Mouse (Mus musculus) limb, embryonic 14.5 days (tissue): ENCODE results near the gene Wdr19. TPM values are rescaled to one million over a fixed set of nuclear protein-coding genes. Genes with fewer than 3 reads are reported as not detected.
A peak's percentile ranks its signal among the peaks of the same experiment; 100 is the strongest.

Source experiments
- ATAC-seq: fragments of 200-750 bp; cut with Nextera tagmentation; 2 replicates; pipeline ENCODE4 v1.8.0; 2017; ENCODE audit warnings: low read depth, moderate number of reproducible peaks, moderate TSS enrichment; ENCODE audit not compliant: low FRiP score
- DNase-seq: peaks from one replicate; pipeline ENCODE4 v3.0.0-alpha.2; 2015; ENCODE audit warnings: low spot score
- H3K27ac ChIP-seq: fragments of 300-500 bp; sonication (generic); replicated peaks from 2 replicates; pipeline ENCODE4 v1.5.1; 2014; ENCODE audit warnings: low read depth, mild to moderate bottlenecking, low read length, moderate library complexity, mixed read lengths
- H3K27me3 ChIP-seq: fragments of 300-500 bp; sonication (generic); 2 replicates; pipeline ENCODE4 v1.6.1; 2014; ENCODE audit warnings: low read length, mixed read lengths; ENCODE audit not compliant: control insufficient read depth, insufficient read depth
- H3K36me3 ChIP-seq: fragments of 300-500 bp; sonication (generic); 2 replicates; pipeline ENCODE4 v1.6.1; 2014; ENCODE audit warnings: mild to moderate bottlenecking, low read length, moderate library complexity, mixed read lengths; ENCODE audit not compliant: control insufficient read depth, insufficient read depth
- H3K4me1 ChIP-seq: fragments of 300-500 bp; sonication (generic); 2 replicates; pipeline ENCODE4 v1.6.1; 2014; ENCODE audit warnings: antibody characterized with exemption, low read length, mixed read lengths; ENCODE audit not compliant: control insufficient read depth, insufficient read depth
- H3K4me2 ChIP-seq: fragments of 300-500 bp; sonication (generic); replicated peaks from 2 replicates; pipeline ENCODE4 v1.6.1; 2014; ENCODE audit warnings: low read depth, mild to moderate bottlenecking, low read length, moderate library complexity; ENCODE audit not compliant: severe bottlenecking
- H3K4me3 ChIP-seq: fragments of 300-500 bp; sonication (generic); replicated peaks from 2 replicates; pipeline ENCODE4 v1.5.1; 2014; ENCODE audit warnings: low read length
- H3K9ac ChIP-seq: fragments of 300-500 bp; sonication (generic); 2 replicates; pipeline ENCODE4 v1.6.1; 2014; ENCODE audit warnings: mild to moderate bottlenecking, low read depth, low read length, moderate library complexity; ENCODE audit not compliant: severe bottlenecking
- H3K9me3 ChIP-seq: fragments of 300-500 bp; sonication (generic); 2 replicates; pipeline ENCODE4 v1.6.1; 2016; ENCODE audit warnings: low read length; ENCODE audit not compliant: control insufficient read depth
- POLR2A ChIP-seq: fragments of 200-500 bp; IDR thresholded peaks from 2 replicates; pipeline ENCODE4 v1.8.0; 2012; ENCODE audit warnings: inconsistent platforms, mild to moderate bottlenecking, moderate library complexity, borderline replicate concordance; ENCODE audit not compliant: insufficient read depth, insufficient read length; ENCODE audit errors: extremely low read depth
- WGBS: fragments of 180-500 bp; shearing (Covaris S2); extraction: QIAGEN DNeasy Blood & Tissue Kit; methylation state at CpG from one replicate; pipeline ENCODE4 v1.1.7; 2014; 5-methylcytosine and 5-hydroxymethylcytosine counted together
- polyA plus RNA-seq, 2 experiments: library from polyadenylated mRNA; depleted of rRNA in 1 of 2; stranded (reverse) in 1 of 2; unstranded in 1 of 2; fragments of >200 nt; fragmentation: Nextera tagmentation in 1 of 2; extraction: Ambion mirVana in 1 of 2; gene quantifications; 2 replicates each; pipeline versions ENCODE4 v1.2.1 to v1.2.3; 2012 to 2014

The Wdr19 gene
- polyA plus RNA-seq, 2 experiments: 8.4 to 12.4 TPM

GRCm38 (mm10) chr5:65231289-65232003 is 31.9 kb downstream of the Wdr19 start:
- Histone ChIP-seq H3K4me1 (no peaks in the 10 kb centered on the region), H3K4me2 (no peak overlapping the region), H3K27ac (no peak overlapping the region), H3K27me3 (no peaks in the 10 kb centered on the region), H3K9ac (no peak overlapping the region), H3K9me3 (no peaks in the 10 kb centered on the region), H3K36me3 (peaks cover 19% of the 10 kb centered on the region), H3K4me3 (no peak overlapping the region)
- no peak for DNase-seq
- 52% methylated on average over 12 of the region's 12 CpGs for WGBS
- ATAC-seq: no peak
- TF ChIP-seq POLR2A: no peak

DNA sequence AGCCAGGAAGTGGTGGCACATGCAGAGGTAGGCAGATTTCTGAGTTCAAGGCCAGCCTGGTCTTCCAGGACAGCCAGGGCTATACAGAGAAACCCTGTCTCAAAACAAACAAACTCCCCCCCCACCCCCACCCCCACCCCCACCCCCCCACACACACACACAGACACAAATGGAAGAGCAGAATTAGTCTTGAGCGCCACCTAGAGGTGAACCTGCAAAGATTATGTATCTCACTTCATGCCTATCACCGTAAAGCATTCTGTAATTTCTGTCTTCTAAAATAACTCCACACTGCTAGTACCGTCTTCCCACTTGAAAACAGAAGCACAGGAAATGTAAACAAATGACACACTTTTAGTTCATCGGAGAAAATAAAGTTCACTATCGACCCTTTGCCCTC is 43.2 kb downstream of the Wdr19 start:
- TF ChIP-seq POLR2A: no peak
- H3K27ac ChIP-seq: no peak overlapping the region
- H3K27me3 ChIP-seq: no peaks in the 10 kb centered on the region
- H3K36me3 ChIP-seq: peaks cover 14% of the 10 kb centered on the region
- no peak overlapping the region for H3K4me3 ChIP-seq
- WGBS: 61% methylated on average over 5 of the region's 5 CpGs
- no peak for ATAC-seq
- peak; percentile 76 for DNase-seq
- H3K9me3 ChIP-seq: no peaks in the 10 kb centered on the region
- H3K4me2 ChIP-seq: no peak overlapping the region
- 0 out of 2 replicates have a peak, but pooled peaks cover 3% of the 10 kb centered on the region for H3K4me1 ChIP-seq
- H3K9ac ChIP-seq: no peak overlapping the region

- H3K9me3 ChIP-seq: no peaks in the 10 kb centered on the region
- peaks cover 11% of the 10 kb centered on the region for H3K36me3 ChIP-seq
- WGBS: 87% methylated on average over 3 of the region's 3 CpGs
- H3K27me3 ChIP-seq: no peaks in the 10 kb centered on the region
- no peaks in the 10 kb centered on the region for H3K4me1 ChIP-seq
- no peak overlapping the region for H3K27ac ChIP-seq
- DNase-seq (no peak), ATAC-seq (no peak)
- H3K9ac ChIP-seq: no peak overlapping the region
- no peak overlapping the region for H3K4me2 ChIP-seq
- no peak overlapping the region for H3K4me3 ChIP-seq
- TF ChIP-seq POLR2A: no peak
Measured at GRCm38 (mm10) chr5:65247296-65247695, 47.8 kb downstream of the Wdr19 start.

- Histone ChIP-seq H3K9me3 (no peaks in the 10 kb centered on the region), H3K4me1 (no peaks in the 10 kb centered on the region), H3K4me3 (no peak overlapping the region), H3K36me3 (peaks cover 14% of the 10 kb centered on the region), H3K27me3 (no peaks in the 10 kb centered on the region), H3K9ac (no peak overlapping the region), H3K27ac (no peak overlapping the region), H3K4me2 (no peak overlapping the region)
- ATAC-seq: no peak
- WGBS: 70% methylated on average over 7 of the region's 7 CpGs
- DNase-seq: no peak
- no peak for TF ChIP-seq POLR2A
Measured at GRCm38 (mm10) chr5:65250185-65250855, 50.8 kb downstream of the Wdr19 start.

- Histone ChIP-seq H3K4me2 (no peak overlapping the region), H3K36me3 (peaks cover 64% of the 10 kb centered on the region), H3K4me1 (no peaks in the 10 kb centered on the region), H3K9me3 (no peaks in the 10 kb centered on the region), H3K4me3 (no peak overlapping the region), H3K27ac (no peak overlapping the region), H3K9ac (no peak overlapping the region), H3K27me3 (no peaks in the 10 kb centered on the region)
- DNase-seq: no peak
- no peak for TF ChIP-seq POLR2A
- no peak for ATAC-seq
- 91% methylated on average over 14 of the region's 14 CpGs for WGBS
Measured at GRCm38 (mm10) chr5:65257910-65258505, 58.5 kb downstream of the Wdr19 start.
